Mouse (Mus musculus): ENCODE results near the gene Pla1a.

GRCm38 (mm10) chr16:38445576-38445975, 12.6 kb upstream of the Pla1a start:
- no peak for TF ChIP-seq POLR2A (IDR thresholded peaks at IDR 0.05; ENCODE audit: borderline replicate concordance, low read depth, low read length)
- no peak for TF ChIP-seq CTCF (IDR thresholded peaks at IDR 0.05; ENCODE audit: low read depth, low read length)

All from bone marrow macrophage, adult 2 months (primary cell).